Mouse (Mus musculus) midbrain, embryonic 10.5 days (tissue): Measurements from ENCODE around the gene Ntn5. TPM values are rescaled to one million over a fixed set of nuclear protein-coding genes. Genes with fewer than 3 reads are reported as not detected.
A peak's percentile ranks its signal among the peaks of the same experiment; 100 is the strongest.

Experiments used
- DNase-seq: peaks from one replicate; pipeline ENCODE4 v3.0.0-alpha.2; 2017; ENCODE audit warnings: low spot score
- H3K27ac ChIP-seq: fragments of 300-500 bp; sonication (generic); replicated peaks from 2 replicates; pipeline ENCODE4 v1.5.1; 2016; ENCODE audit warnings: mild to moderate bottlenecking
- H3K27me3 ChIP-seq: fragments of 300-500 bp; sonication (generic); 2 replicates; pipeline ENCODE4 v1.6.1; 2016; ENCODE audit warnings: low read depth, mild to moderate bottlenecking; ENCODE audit not compliant: poor library complexity, severe bottlenecking
- H3K36me3 ChIP-seq: fragments of 300-500 bp; sonication (generic); 2 replicates; pipeline ENCODE4 v1.6.1; 2016; ENCODE audit warnings: mild to moderate bottlenecking, moderate library complexity
- H3K4me1 ChIP-seq: fragments of 300-500 bp; sonication (generic); 2 replicates; pipeline ENCODE4 v1.6.1; 2016
- H3K4me3 ChIP-seq: fragments of 300-500 bp; sonication (generic); 2 replicates; pipeline ENCODE4 v1.5.1; 2016; ENCODE audit warnings: mild to moderate bottlenecking, moderate library complexity
- H3K9me3 ChIP-seq: fragments of 300-500 bp; sonication (generic); replicated peaks from 2 replicates; pipeline ENCODE4 v1.6.1; 2016; ENCODE audit warnings: mild to moderate bottlenecking
- WGBS: fragments of 180-500 bp; shearing (Covaris S2); methylation state at CpG from one replicate; pipeline ENCODE4 v1.1.7; 2016; 5-methylcytosine and 5-hydroxymethylcytosine counted together
- polyA plus RNA-seq: library from polyadenylated mRNA; unstranded; fragments of >200 nt; fragmentation: Nextera tagmentation; extraction: Ambion mirVana; gene quantifications from 2 replicates; pipeline ENCODE4 v1.2.1, GENCODE M21; 2016

Ntn5 gene
- polyA plus RNA-seq, 1 experiment from 2014 or later: 0.48 TPM

- H3K27me3 ChIP-seq: no peaks in the 10 kb centered on the region
- WGBS: 91% methylated on average over 5 of the region's 5 CpGs
- DNase-seq: no peak
- H3K36me3 ChIP-seq: peaks cover 20% of the 10 kb centered on the region
- H3K27ac ChIP-seq: no peak overlapping the region
- no peaks in the 10 kb centered on the region for H3K9me3 ChIP-seq
- H3K4me1 ChIP-seq: peaks cover 23% of the 10 kb centered on the region
- no peak overlapping the region for H3K4me3 ChIP-seq
Measured at GRCm38 (mm10) chr7:45733477-45733876, 49.7 kb downstream of the Ntn5 start.

GRCm38 (mm10) chr7:45739162-45739763, 55.4 kb downstream of the Ntn5 start:
- Histone ChIP-seq H3K4me3 (no peak overlapping the region), H3K36me3 (no peaks in the 10 kb centered on the region), H3K27ac (no peak overlapping the region), H3K9me3 (no peaks in the 10 kb centered on the region), H3K4me1 (peaks cover 9% of the 10 kb centered on the region; the same call in 1 of the 2 replicates), H3K27me3 (peaks cover 22% of the 10 kb centered on the region)
- WGBS: 10% methylated on average over 9 of the region's 9 CpGs
- peak; percentile 76 for DNase-seq

DNA sequence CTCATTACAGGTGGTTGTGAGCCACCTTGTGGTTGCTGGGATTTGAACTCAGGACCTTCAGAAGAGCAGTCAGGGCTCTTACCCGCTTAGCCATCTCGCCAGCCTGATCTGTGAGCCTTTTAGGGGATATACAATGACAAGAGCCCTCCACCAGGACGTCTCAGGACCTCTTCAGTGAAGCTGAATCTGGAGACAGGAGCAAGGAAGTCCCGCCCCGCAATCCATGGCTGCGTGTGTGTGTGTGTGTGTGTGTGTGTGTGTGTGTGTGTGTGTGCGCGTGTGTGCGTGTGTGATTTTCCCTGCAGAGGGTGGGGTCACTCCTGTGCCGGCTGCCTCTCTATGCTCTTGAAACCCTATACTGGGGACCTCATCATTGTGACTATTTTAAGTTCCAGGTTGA, 56.0 kb downstream of the Ntn5 start:
- 70% methylated on average over 10 of the region's 10 CpGs for WGBS
- DNase-seq: no peak
- H3K9me3 ChIP-seq: no peaks in the 10 kb centered on the region
- H3K4me3 ChIP-seq: no peak overlapping the region
- no peaks in the 10 kb centered on the region for H3K36me3 ChIP-seq
- peaks cover 9% of the 10 kb centered on the region; the same call in 1 of the 2 replicates for H3K4me1 ChIP-seq
- H3K27ac ChIP-seq: no peak overlapping the region
- H3K27me3 ChIP-seq: peaks cover 22% of the 10 kb centered on the region

DNA sequence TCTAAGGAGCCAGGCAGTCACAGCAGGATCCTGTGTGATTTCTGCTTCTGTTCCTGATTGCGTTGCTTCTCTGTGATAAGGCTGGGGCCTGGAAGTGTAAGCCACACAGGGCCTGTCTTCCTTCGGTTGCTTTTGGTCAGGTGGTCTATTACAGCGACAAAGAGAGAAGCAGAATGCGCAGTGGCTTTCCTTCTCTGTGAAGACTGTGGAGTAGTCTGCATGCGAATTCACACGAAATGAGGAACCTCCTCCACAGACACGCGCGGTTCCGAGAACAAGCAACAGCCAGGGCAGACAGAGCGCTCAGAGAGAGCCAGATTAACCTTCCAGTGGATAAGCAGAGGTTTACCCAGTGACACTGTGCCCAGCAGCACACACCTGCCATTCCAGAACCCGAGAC, 57.5 kb downstream of the Ntn5 start:
- WGBS: 85% methylated on average over 12 of the region's 12 CpGs
- no peak overlapping the region for H3K27ac ChIP-seq
- H3K4me3 ChIP-seq: no peak overlapping the region
- H3K27me3 ChIP-seq: peaks cover 22% of the 10 kb centered on the region
- peaks cover under 1% of the 10 kb centered on the region; the same call in 1 of the 2 replicates for H3K9me3 ChIP-seq
- H3K36me3 ChIP-seq: no peaks in the 10 kb centered on the region
- peaks cover 9% of the 10 kb centered on the region; the same call in 1 of the 2 replicates for H3K4me1 ChIP-seq
- DNase-seq: no peak

DNA sequence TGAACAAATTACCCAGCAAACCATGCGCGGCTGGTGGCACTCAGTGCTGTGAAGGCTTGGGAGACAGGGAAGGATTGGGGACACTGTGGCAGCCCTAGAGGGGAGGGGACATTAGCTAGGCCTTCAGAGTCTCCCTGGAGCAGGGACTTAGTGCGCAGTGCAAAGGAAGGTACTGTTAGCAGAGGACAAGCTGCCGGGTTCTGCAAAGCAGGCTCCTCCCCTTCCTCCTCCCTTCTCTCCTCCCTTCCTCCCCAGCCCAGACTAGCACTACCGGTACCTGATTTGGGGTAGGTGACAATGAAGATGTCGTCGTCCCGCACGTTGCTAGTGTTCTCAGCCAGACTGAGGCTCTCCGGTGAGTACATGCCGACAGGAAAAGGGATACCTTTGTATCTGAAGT, 58.0 kb downstream of the Ntn5 start:
- no peak overlapping the region for H3K27ac ChIP-seq
- H3K4me1 ChIP-seq: peaks cover 9% of the 10 kb centered on the region; the same call in 1 of the 2 replicates
- H3K4me3 ChIP-seq: no peak overlapping the region
- DNase-seq: no peak
- H3K9me3 ChIP-seq: peaks cover 5% of the 10 kb centered on the region; the same call in 1 of the 2 replicates
- H3K36me3 ChIP-seq: no peaks in the 10 kb centered on the region
- peaks cover 22% of the 10 kb centered on the region for H3K27me3 ChIP-seq
- 38% methylated on average over 11 of the region's 11 CpGs for WGBS

DNA sequence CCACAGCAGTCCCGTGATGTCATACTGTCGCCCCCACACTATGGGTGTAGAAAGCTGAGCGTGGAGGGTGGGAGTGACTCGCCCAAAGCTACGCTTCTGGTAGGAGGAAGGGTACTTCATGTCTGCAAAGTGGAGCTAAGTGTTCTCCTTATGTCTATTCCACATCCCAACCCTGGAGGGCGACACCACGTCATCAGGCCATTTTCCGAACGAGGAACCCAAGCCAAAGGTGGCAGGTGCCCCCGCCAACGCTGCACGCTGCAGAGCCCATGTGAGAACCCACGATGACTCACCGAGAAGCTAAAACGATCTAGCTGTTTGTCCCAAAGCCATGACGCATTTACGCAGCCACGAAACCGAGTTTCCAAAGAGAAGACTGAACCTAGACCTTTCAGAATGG, 58.5 kb downstream of the Ntn5 start:
- DNase-seq: no peak
- no peak overlapping the region for H3K27ac ChIP-seq

More for the DNA sequence above, 58.5 kb downstream of the Ntn5 start:
- Histone ChIP-seq H3K9me3 (peaks cover 8% of the 10 kb centered on the region; the same call in 1 of the 2 replicates), H3K4me3 (no peak overlapping the region), H3K27me3 (peaks cover 22% of the 10 kb centered on the region), H3K36me3 (no peaks in the 10 kb centered on the region), H3K4me1 (peaks cover 9% of the 10 kb centered on the region; the same call in 1 of the 2 replicates)
- WGBS: 32% methylated on average over 19 of the region's 19 CpGs

Other genes starting within 250 kb of the Ntn5 start
- gene Gys1, start 249.2 kb upstream of the Ntn5 start, polyA plus RNA-seq: 41.7 and 41.9 TPM in 2 replicates
- gene Ruvbl2, start 245.9 kb upstream of the Ntn5 start, polyA plus RNA-seq: 202 and 222 TPM in 2 replicates
- gene Ftl1, start 224.1 kb upstream of the Ntn5 start, polyA plus RNA-seq: 5,695 and 6,139 TPM in 2 replicates
- gene Bax, start 217.1 kb upstream of the Ntn5 start, polyA plus RNA-seq: 240 and 265 TPM in 2 replicates
- gene Tulp2, start 202.1 kb upstream of the Ntn5 start, polyA plus RNA-seq: 0.15 and 0.21 TPM in 2 replicates
- 0.34 TPM in 1 of 2 replicates, not detected in the other for gene Gm45808, start 197.2 kb upstream of the Ntn5 start, polyA plus RNA-seq
- 6.0 and 6.8 TPM in 2 replicates for gene Dhdh, start 195.2 kb upstream of the Ntn5 start, polyA plus RNA-seq
- gene Nucb1, start 173.6 kb upstream of the Ntn5 start, polyA plus RNA-seq: 105 and 112 TPM in 2 replicates
- gene Ppp1r15a, start 157.8 kb upstream of the Ntn5 start, polyA plus RNA-seq: 15.0 and 18.6 TPM in 2 replicates
- gene Plekha4, start 157.7 kb upstream of the Ntn5 start, polyA plus RNA-seq: 0.78 and 1.1 TPM in 2 replicates
- gene Hsd17b14, start 129.1 kb upstream of the Ntn5 start, polyA plus RNA-seq: 0.43 and 0.55 TPM in 2 replicates
- gene Bcat2, start 113.9 kb upstream of the Ntn5 start, polyA plus RNA-seq: 32.2 and 38.2 TPM in 2 replicates
- not detected in 2 replicates for gene Fgf21, start 68.5 kb upstream of the Ntn5 start, polyA plus RNA-seq
- gene Fut1, start 66.7 kb upstream of the Ntn5 start, polyA plus RNA-seq: not detected in 2 replicates
- gene Izumo1, start 62.2 kb upstream of the Ntn5 start, polyA plus RNA-seq: 0.16 TPM in 1 of 2 replicates, not detected in the other
- 4.8 and 5.5 TPM in 2 replicates for gene Rasip1, start 56.5 kb upstream of the Ntn5 start, polyA plus RNA-seq
- gene Mamstr, start 44.0 kb upstream of the Ntn5 start, polyA plus RNA-seq: 2.1 and 3.3 TPM in 2 replicates
- gene Fut2, start 17.6 kb upstream of the Ntn5 start, polyA plus RNA-seq: 0.05 TPM in 1 of 2 replicates, not detected in the other
- 0.32 and 0.34 TPM in 2 replicates for gene Sec1, start 10.4 kb downstream of the Ntn5 start, polyA plus RNA-seq
- 4.6 and 4.9 TPM in 2 replicates for gene Car11, start 15.8 kb downstream of the Ntn5 start, polyA plus RNA-seq
- 2.1 and 2.9 TPM in 2 replicates for gene Dbp, start 21.1 kb downstream of the Ntn5 start, polyA plus RNA-seq
- 965 and 1,116 TPM in 2 replicates for gene Rpl18, start 31.4 kb downstream of the Ntn5 start, polyA plus RNA-seq
- gene Sphk2, start 34.0 kb downstream of the Ntn5 start, polyA plus RNA-seq: 32.3 and 32.8 TPM in 2 replicates
- gene Fam83e, start 37.2 kb downstream of the Ntn5 start, polyA plus RNA-seq: 1.7 and 2.0 TPM in 2 replicates
- not detected in 2 replicates for gene Spaca4, start 41.8 kb downstream of the Ntn5 start, polyA plus RNA-seq
- gene Lmtk3, start 99.7 kb downstream of the Ntn5 start, polyA plus RNA-seq: 2.3 and 3.3 TPM in 2 replicates
- gene Sult2b1, start 100.6 kb downstream of the Ntn5 start, polyA plus RNA-seq: 1.1 and 1.5 TPM in 2 replicates
- 153 and 183 TPM in 2 replicates for gene Cyth2, start 130.6 kb downstream of the Ntn5 start, polyA plus RNA-seq
- gene Kcnj14, start 140.8 kb downstream of the Ntn5 start, polyA plus RNA-seq: 0.65 and 0.72 TPM in 2 replicates
- gene Grwd1, start 146.9 kb downstream of the Ntn5 start, polyA plus RNA-seq: 95.8 and 119 TPM in 2 replicates
- gene Kdelr1, start 188.8 kb downstream of the Ntn5 start, polyA plus RNA-seq: 36.1 and 39.0 TPM in 2 replicates
- gene Grin2d, start 194.4 kb downstream of the Ntn5 start, polyA plus RNA-seq: 0.16 and 0.34 TPM in 2 replicates
- gene Syngr4, start 212.7 kb downstream of the Ntn5 start, polyA plus RNA-seq: 1.5 and 1.7 TPM in 2 replicates
- gene Tmem143, start 212.9 kb downstream of the Ntn5 start, polyA plus RNA-seq: 4.4 and 5.1 TPM in 2 replicates
- gene Emp3, start 237.4 kb downstream of the Ntn5 start, polyA plus RNA-seq: 17.7 and 28.2 TPM in 2 replicates
- gene Ccdc114, start 240.1 kb downstream of the Ntn5 start, polyA plus RNA-seq: 4.8 and 5.3 TPM in 2 replicates